Mouse (Mus musculus): ENCODE data around the gene Helb.

Helb gene

GRCm38 (mm10) chr10:120095136-120095535, 17.7 kb downstream of the Helb start:
- no peak for DNase-seq (ENCODE audit: low spot score)

- no peak for DNase-seq (ENCODE audit: low spot score)
These were observed 20.2 kb downstream of the Helb start for GRCm38 (mm10) chr10:120092548-120092947.

GRCm38 (mm10) chr10:120077850-120078249, 34.9 kb downstream of the Helb start:
- DNase-seq (ENCODE audit: low spot score): no peak

GRCm38 (mm10) chr10:120066319-120066718, 46.5 kb downstream of the Helb start:
- no peak for DNase-seq (ENCODE audit: low spot score)

- peak; percentile 36 for DNase-seq (ENCODE audit: low spot score)
These were observed 48.4 kb downstream of the Helb start for GRCm38 (mm10) chr10:120064424-120064823.

GRCm38 (mm10) chr10:120061238-120062130, 51.3 kb downstream of the Helb start:
- DNase-seq (ENCODE audit: low spot score): no peak

GRCm38 (mm10) chr10:120060579-120061237, 52.1 kb downstream of the Helb start:
- DNase-seq (ENCODE audit: low spot score): peak; percentile 4

GRCm38 (mm10) chr10:120044714-120045234, 68.0 kb downstream of the Helb start:
- DNase-seq (ENCODE audit: low spot score): no peak

GRCm38 (mm10) chr10:120044237-120044636, 68.5 kb downstream of the Helb start:
- DNase-seq (ENCODE audit: low spot score): no peak

GRCm38 (mm10) chr10:120038194-120038593, 74.6 kb downstream of the Helb start:
- no peak for DNase-seq (ENCODE audit: low spot score)

GRCm38 (mm10) chr10:120035824-120036223, 77.0 kb downstream of the Helb start:
- DNase-seq (ENCODE audit: low spot score): no peak

- DNase-seq (ENCODE audit: low spot score): no peak
These were observed 77.5 kb downstream of the Helb start for GRCm38 (mm10) chr10:120035211-120035733.

- DNase-seq (ENCODE audit: low spot score): no peak
These were observed 78.9 kb downstream of the Helb start for GRCm38 (mm10) chr10:120033866-120034265.

All from lung, postnatal 25 days (tissue).